Mouse (Mus musculus) hindlimb bud, embryonic 11.5 days (tissue): ENCODE results near the gene Prl7d1.
"Not testable (repeated sequence)": the region's sequence is repeated elsewhere in the genome, so short reads cannot be mapped to it uniquely, and the experiment has no call there.

Experiments
- DNase-seq: peaks from one replicate; pipeline ENCODE4 v3.0.0-alpha.2; 2012; ENCODE audit warnings: low read depth, low spot score; ENCODE audit errors: extremely low spot score

Prl7d1 gene

DNA sequence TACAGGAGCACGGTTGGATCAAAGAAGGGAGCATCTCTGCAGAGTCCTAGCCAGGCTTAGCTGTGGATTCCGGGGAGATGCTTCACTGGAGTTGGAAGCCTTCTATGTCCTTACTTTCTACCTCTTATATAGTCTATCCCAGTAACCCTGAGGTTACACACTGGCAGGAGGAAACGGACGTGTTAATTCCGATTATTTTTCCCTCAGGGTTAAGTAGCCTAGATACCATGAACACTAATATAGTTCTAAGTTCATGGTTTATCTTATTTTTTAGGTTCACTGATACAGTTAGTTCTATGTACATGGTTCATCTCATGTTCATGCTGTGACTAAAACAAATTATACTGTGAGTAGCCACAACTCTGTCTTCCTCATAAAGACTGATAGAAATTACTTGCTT, at the start of gene Prl7d1:
Gene Prl7d1 (minus strand): TSS at position 101 of the 400 bp plus-strand sequence.
- DNase-seq = no peak

- DNase-seq = no peak
Observed at GRCm38 (mm10) chr13:27734512-27735186, 18.1 kb upstream of the Prl7d1 start.

GRCm38 (mm10) chr13:27730286-27730959, 13.9 kb upstream of the Prl7d1 start:
- not testable (repeated sequence) for DNase-seq

GRCm38 (mm10) chr13:27725057-27725456, 8.5 kb upstream of the Prl7d1 start:
- not testable (repeated sequence) for DNase-seq

DNA sequence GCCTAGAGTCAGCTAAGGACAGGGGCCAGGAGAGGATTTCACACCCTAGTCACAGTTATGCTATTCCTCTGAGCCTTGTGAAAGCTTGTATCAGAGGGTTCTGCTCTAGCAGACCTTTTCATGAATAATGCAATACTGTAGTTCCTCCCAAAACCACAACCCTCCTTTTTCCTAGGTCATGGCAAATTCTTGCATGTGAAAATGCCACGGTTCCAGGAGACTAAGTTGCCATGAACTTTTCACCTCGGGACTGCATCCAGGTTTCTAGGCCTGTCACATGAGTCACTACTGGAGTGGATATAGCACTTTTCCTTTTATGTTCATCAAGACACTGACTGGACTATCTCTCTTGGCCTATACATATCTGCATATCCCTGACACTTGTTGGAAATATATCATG, 10.0 kb downstream of the Prl7d1 start:
- DNase-seq = no peak

GRCm38 (mm10) chr13:27667936-27668335, 48.6 kb downstream of the Prl7d1 start, which contains the start of gene Prl7a2:
Gene Prl7a2, minus strand, starts transcription at chr13:27668036.
- DNase-seq = no peak

DNA sequence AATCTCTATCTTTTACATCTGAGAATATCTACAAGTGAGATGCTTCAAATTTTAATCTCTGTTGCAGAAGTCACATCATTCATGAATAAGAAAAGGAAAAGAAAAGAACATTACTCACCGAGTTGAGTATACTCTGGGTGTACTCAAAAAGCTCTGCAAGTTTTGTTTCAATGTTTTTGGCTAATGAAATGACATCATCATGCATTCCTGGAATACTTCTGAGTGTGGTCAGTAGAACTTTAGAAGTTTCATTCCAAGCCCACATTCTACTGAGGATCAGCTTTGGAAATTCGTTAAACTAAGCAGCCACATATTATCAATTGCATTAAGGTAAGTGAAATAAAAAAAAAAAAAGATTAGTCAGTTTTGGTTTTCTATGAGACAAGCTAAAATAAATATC, 55.8 kb downstream of the Prl7d1 start:
- DNase-seq = no peak
